Mouse (Mus musculus) neural tube, embryonic 12.5 days (tissue): ENCODE measurements around the gene Tmem56. TPM values are rescaled to one million over a fixed set of nuclear protein-coding genes. Genes with fewer than 3 reads are reported as not detected.

Source experiments
- ATAC-seq: fragments of 200-750 bp; cut with Nextera tagmentation; 2 replicates; pipeline ENCODE4 v1.8.0; 2017; ENCODE audit warnings: low read depth, mild to moderate bottlenecking, moderate TSS enrichment, moderate library complexity; ENCODE audit not compliant: low FRiP score
- H3K27ac ChIP-seq: fragments of 300-500 bp; sonication (generic); 2 replicates; pipeline ENCODE4 v1.5.1; 2016
- H3K27me3 ChIP-seq: fragments of 300-500 bp; sonication (generic); replicated peaks from 2 replicates; pipeline ENCODE4 v1.6.1; 2016; ENCODE audit warnings: mild to moderate bottlenecking
- H3K36me3 ChIP-seq: fragments of 300-500 bp; sonication (generic); 2 replicates; pipeline ENCODE4 v1.6.1; 2016; ENCODE audit warnings: mild to moderate bottlenecking
- H3K4me1 ChIP-seq: fragments of 300-500 bp; sonication (generic); 2 replicates; pipeline ENCODE4 v1.6.1; 2016
- H3K4me2 ChIP-seq: fragments of 300-500 bp; sonication (generic); replicated peaks from 2 replicates; pipeline ENCODE4 v1.6.1; 2016; ENCODE audit warnings: mild to moderate bottlenecking
- H3K4me3 ChIP-seq: fragments of 300-500 bp; sonication (generic); 2 replicates; pipeline ENCODE4 v1.5.1; 2016
- H3K9ac ChIP-seq: fragments of 300-500 bp; sonication (generic); 2 replicates; pipeline ENCODE4 v1.6.1; 2016; ENCODE audit warnings: mild to moderate bottlenecking
- H3K9me3 ChIP-seq: fragments of 300-500 bp; sonication (generic); 2 replicates; pipeline ENCODE4 v1.6.1; 2016; ENCODE audit warnings: mild to moderate bottlenecking
- WGBS: fragments of 180-500 bp; shearing (Covaris S2); methylation state at CpG from one replicate; pipeline ENCODE4 v1.1.7; 2016; 5-methylcytosine and 5-hydroxymethylcytosine counted together
- polyA plus RNA-seq: library from polyadenylated mRNA; unstranded; fragments of >200 nt; fragmentation: Nextera tagmentation; extraction: Ambion mirVana; gene quantifications from 2 replicates; pipeline ENCODE4 v1.2.1, GENCODE M21; 2016

The Tmem56 gene
- polyA plus RNA-seq, 1 experiment from 2014 or later = 0.60 TPM

DNA sequence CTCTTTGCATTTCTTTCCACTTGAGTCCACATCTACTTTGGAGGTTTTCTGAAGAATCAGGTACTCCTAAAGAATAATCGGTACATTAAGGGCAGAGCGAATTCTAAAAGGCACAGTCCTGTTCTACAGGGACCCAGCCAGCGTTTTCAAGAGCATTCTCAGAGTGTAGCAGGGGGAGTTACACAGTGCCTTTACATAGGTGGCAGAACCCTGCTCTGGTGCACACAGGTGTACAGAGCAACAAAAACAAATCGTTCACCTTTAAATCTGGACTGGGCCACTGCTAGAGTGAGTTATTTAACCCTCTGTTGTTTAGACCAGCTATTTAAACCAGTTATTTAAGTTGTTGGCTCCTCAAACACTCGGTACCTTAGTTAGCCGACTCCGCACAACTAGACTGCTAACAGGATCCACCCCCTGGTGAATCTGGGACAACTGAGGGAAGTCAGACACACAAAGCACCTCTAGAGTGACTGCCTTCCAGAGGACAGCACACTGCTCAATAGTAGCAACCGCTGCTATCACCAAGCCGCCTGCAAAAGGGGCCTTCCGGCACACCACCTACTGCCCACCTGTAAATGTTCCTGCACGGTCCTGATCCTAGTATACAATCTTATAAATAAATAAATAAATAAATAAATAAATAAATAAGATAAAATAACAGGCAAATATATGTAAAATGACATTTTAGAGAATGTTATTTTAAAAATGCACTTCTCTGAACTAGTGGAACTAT is 126.3 kb downstream of the Tmem56 start:
- Histone ChIP-seq H3K36me3 (no peaks in the 10 kb centered on the region), H3K4me3 (no peak overlapping the region), H3K9ac (no peak overlapping the region), H3K4me2 (peak overlapping the region; percentile 44), H3K27ac (no peak overlapping the region), H3K9me3 (no peaks in the 10 kb centered on the region), H3K27me3 (no peaks in the 10 kb centered on the region), H3K4me1 (peaks cover 5% of the 10 kb centered on the region; the same call in 1 of the 2 replicates)
- ATAC-seq = peak; percentile 73
- WGBS = 50% methylated on average over 11 of the region's 11 CpGs

DNA sequence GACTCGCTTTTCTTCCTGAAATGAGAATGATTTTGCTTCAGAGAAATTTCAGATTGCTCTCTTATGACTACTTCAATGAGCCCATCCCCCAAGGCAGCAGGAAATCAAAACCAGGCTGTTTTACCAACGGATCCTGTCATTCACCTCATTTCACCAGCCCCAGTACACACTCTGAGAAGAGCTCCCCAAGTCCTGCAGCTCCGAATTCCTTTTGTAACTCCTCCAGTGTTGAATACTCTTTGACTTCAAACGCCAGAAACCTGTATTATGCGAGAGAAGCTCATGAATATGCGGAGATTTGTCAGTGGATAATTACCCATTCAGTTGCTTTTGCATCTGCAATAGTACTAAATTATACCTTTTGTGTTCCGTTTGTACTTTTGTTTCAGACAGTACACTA is 126.9 kb downstream of the Tmem56 start:
- Histone ChIP-seq H3K4me2 (peak overlapping the region; percentile 44), H3K4me1 (peaks cover 5% of the 10 kb centered on the region; the same call in 1 of the 2 replicates), H3K9me3 (no peaks in the 10 kb centered on the region), H3K9ac (no peak overlapping the region), H3K27me3 (no peaks in the 10 kb centered on the region), H3K36me3 (no peaks in the 10 kb centered on the region), H3K27ac (no peak overlapping the region), H3K4me3 (no peak overlapping the region)
- peak; percentile 49; the same call in 1 of the 2 replicates for ATAC-seq
- WGBS = 15% methylated on average over 7 of the region's 7 CpGs

Other genes with a start within 250 kb of the Tmem56 start
- 5.3 and 6.3 TPM in 2 replicates for gene Rwdd3, start 111.4 kb downstream of the Tmem56 start, polyA plus RNA-seq
- gene Alg14, start 8.7 kb upstream of the Tmem56 start, polyA plus RNA-seq = 26.8 and 33.5 TPM in 2 replicates
- gene Cnn3, start 143.4 kb upstream of the Tmem56 start, polyA plus RNA-seq = 909 and 919 TPM in 2 replicates
- gene Slc44a3, start 249.3 kb upstream of the Tmem56 start, polyA plus RNA-seq = 0.53 and 0.86 TPM in 2 replicates